Mouse (Mus musculus) liver, adult 10 weeks (tissue): ENCODE measurements around the gene Muc20. TPM values are rescaled to one million over a fixed set of nuclear protein-coding genes. Genes with fewer than 3 reads are reported as not detected.

Source experiments
- polyA plus RNA-seq: library from polyadenylated mRNA; stranded (reverse); fragments of 350-450 nt; fragmentation: Illumina TruSeq; extraction: RNeasy Lipid Tissue Mini Kit (QIAGEN cat#74804); gene quantifications from one replicate; pipeline ENCODE4 v1.2.3, GENCODE M21; 2014; ENCODE audit warnings: low read depth, low replicate concordance

The Muc20 gene
- polyA plus RNA-seq: not detected

GRCm38 (mm10) chr16:32797426-32797689 lies at the start of gene Muc20:
Gene Muc20, minus strand, starts transcription at chr16:32797435.

DNA sequence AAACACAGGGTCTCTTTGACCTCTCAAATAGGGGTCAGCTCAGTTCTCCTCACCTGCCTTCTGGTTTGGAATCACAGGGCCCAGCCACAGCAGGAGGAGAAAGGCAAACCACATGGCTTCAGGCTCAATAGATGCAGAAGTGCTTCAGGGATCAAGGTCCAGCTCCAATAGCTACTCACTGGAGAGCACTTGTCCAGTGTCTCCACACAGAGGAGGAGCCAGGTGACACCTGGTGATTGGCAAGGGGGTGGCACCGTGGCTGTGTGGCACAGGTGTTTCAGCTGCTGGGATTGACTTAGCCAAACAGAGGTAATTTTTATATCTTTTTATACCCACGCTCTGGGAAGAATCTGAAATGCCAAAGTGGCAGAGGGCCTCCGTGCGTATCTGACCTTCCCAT lies 13.1 kb upstream of the Muc20 start, which contains the start of gene Smbd1:
Gene Smbd1 (minus strand): TSS at position 157 of the 400 bp plus-strand sequence.

GRCm38 (mm10) chr16:32735586-32735985 lies 61.6 kb downstream of the Muc20 start, which contains the start of gene Muc4:
Gene Muc4, plus strand, starts transcription at chr16:32735886.

Other genes with a start within 250 kb of the Muc20 start
- gene Tfrc, start 188.5 kb downstream of the Muc20 start, polyA plus RNA-seq: 27.4 TPM
- 1.2 TPM for gene Tnk2, start 153.6 kb downstream of the Muc20 start, polyA plus RNA-seq
- gene Muc4, start 61.5 kb downstream of the Muc20 start, polyA plus RNA-seq: not detected
- not detected for gene Smbd1, start 13.0 kb upstream of the Muc20 start, polyA plus RNA-seq
- 52.0 TPM for gene Fyttd1, start 80.1 kb upstream of the Muc20 start, polyA plus RNA-seq
- 5.3 TPM for gene Rubcn, start 80.3 kb upstream of the Muc20 start, polyA plus RNA-seq
- 7.5 TPM for gene Lrch3, start 116.7 kb upstream of the Muc20 start, polyA plus RNA-seq